Mouse (Mus musculus): ENCODE measurements at regions not wholly inside any gene's neighbourhood (a gene's known extent, or its start where the extent isn't known, plus 50 kb on each side); places are given as distances from the start of the nearest gene placed in this dataset.

- DNase-seq (ENCODE audit: extremely low read depth, insufficient read length, low spot score) = no peak
Measured at GRCm38 (mm10) chrX:7474831-7475230, 98.6 kb upstream of the Foxp3 start.

GRCm38 (mm10) chrX:7473814-7474213 is 98.2 kb upstream of the Usp27x start:
- no peak for DNase-seq (ENCODE audit: extremely low read depth, insufficient read length, low spot score)

GRCm38 (mm10) chrX:7469801-7470200 is 94.2 kb upstream of the Usp27x start:
- no peak for DNase-seq (ENCODE audit: extremely low read depth, insufficient read length, low spot score)

- no peak for DNase-seq (ENCODE audit: extremely low read depth, insufficient read length, low spot score)
Measured at GRCm38 (mm10) chrX:7467985-7468384, 92.4 kb upstream of the Usp27x start.

- DNase-seq (ENCODE audit: extremely low read depth, insufficient read length, low spot score) = peak; percentile 9
Measured at GRCm38 (mm10) chrX:7456851-7457250, 81.2 kb upstream of the Usp27x start.

- no peak for DNase-seq (ENCODE audit: extremely low read depth, insufficient read length, low spot score)
Measured at GRCm38 (mm10) chrX:7445035-7445434, 69.4 kb upstream of the Usp27x start.

- DNase-seq (ENCODE audit: extremely low read depth, insufficient read length, low spot score) = no peak
Measured at GRCm38 (mm10) chrX:7444583-7444982, 69.0 kb upstream of the Usp27x start.

GRCm38 (mm10) chrX:7443996-7444421 is 68.4 kb upstream of the Usp27x start:
- no peak for DNase-seq (ENCODE audit: extremely low read depth, insufficient read length, low spot score)

- DNase-seq (ENCODE audit: extremely low read depth, insufficient read length, low spot score) = no peak
Measured at GRCm38 (mm10) chrX:7435375-7436042, 59.9 kb upstream of the Usp27x start.

- DNase-seq (ENCODE audit: extremely low read depth, insufficient read length, low spot score) = peak; percentile 35
Measured at GRCm38 (mm10) chrX:7434268-7434667, 58.6 kb upstream of the Usp27x start.

- DNase-seq (ENCODE audit: extremely low read depth, insufficient read length, low spot score) = no peak
Measured at GRCm38 (mm10) chrX:7430456-7430855, 54.8 kb upstream of the Usp27x start.

- no peak for DNase-seq (ENCODE audit: extremely low read depth, insufficient read length, low spot score)
Measured at GRCm38 (mm10) chrX:7429524-7429865, 53.9 kb upstream of the Usp27x start.

- peak; percentile 58 for DNase-seq (ENCODE audit: extremely low read depth, insufficient read length, low spot score)
Measured at GRCm38 (mm10) chrX:7428621-7429523, 53.2 kb upstream of the Usp27x start.

Data from 3134 (cell line).